Mouse (Mus musculus) hindbrain, embryonic 11.5 days (tissue): ENCODE results near the gene Ereg. TPM values are rescaled to one million over a fixed set of nuclear protein-coding genes. Genes with fewer than 3 reads are reported as not detected.

ENCODE experiments used
- polyA plus RNA-seq: library from polyadenylated mRNA; unstranded; fragments of >200 nt; fragmentation: Nextera tagmentation; extraction: Ambion mirVana; gene quantifications from 2 replicates; pipeline ENCODE4 v1.2.1, GENCODE M21; 2014

Gene Ereg
- polyA plus RNA-seq, 1 experiment from 2014 or later, result not detected

Other genes starting within 250 kb of the Ereg start
- gene Cxcl1, start 183.4 kb upstream of the Ereg start, polyA plus RNA-seq, result 0.29 TPM in 1 of 2 replicates, not detected in the other
- not detected in 2 replicates for gene Cxcl2, start 170.8 kb upstream of the Ereg start, polyA plus RNA-seq
- 92.7 and 94.7 TPM in 2 replicates for gene Mthfd2l, start 143.5 kb upstream of the Ereg start, polyA plus RNA-seq
- gene Epgn, start 47.2 kb upstream of the Ereg start, polyA plus RNA-seq, result 0.09 and 0.27 TPM in 2 replicates
- 0.20 TPM in 1 of 2 replicates, not detected in the other for gene Areg, start 65.0 kb downstream of the Ereg start, polyA plus RNA-seq